Mouse (Mus musculus) kidney, postnatal 25 days (tissue): ENCODE measurements around the gene Fcgr1.
"Not testable (repeated sequence)": the region's sequence is repeated elsewhere in the genome, so short reads cannot be mapped to it uniquely, and the experiment has no call there.

Source experiments
- DNase-seq, 2 experiments: peaks; one replicate each; pipeline ENCODE4 v3.0.0; 2021; ENCODE audit warnings: mixed read lengths in 2 of 2

The Fcgr1 gene

DNA sequence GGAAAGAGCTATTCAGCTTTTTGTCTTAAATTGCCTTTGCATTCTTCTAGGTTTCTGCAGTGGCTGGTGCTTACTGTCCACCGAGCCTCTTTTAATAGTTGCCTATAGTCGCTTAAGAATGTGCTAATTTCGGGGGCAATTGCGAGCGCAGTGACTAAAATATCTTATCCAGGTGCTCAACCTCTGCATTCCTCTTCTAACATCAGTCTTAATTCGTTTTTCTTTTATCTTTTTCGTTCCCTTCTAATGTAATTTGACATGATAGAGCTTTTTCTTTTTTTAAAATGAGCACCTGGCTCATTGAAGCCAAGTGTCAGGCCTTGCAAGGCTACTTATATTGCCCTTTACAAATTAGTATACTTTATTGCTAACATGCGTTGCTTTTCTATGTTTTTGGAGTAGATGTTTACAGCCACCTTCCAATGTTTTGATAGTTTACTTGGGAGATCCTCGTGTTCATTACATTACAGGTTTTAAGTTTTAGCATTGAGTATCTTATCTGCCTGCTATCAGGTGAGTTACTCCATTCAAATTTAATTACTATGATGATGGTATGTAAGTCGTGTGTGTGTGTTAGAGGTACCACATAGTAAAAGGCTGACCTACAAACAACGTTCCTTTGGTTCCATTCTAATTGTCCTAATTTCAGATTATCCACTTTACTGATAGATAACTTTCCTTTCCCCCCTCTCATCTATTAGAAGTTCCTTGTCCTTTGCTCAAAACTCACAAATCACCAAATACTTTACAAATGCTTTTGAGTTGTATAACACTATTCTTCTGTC, 46.2 kb downstream of the Fcgr1 start:
- no peak for DNase-seq

- not testable (repeated sequence) for DNase-seq
Observed at GRCm38 (mm10) chr3:96246427-96246856, 47.3 kb downstream of the Fcgr1 start, which contains the start of gene Hist2h3c1. TSS of gene Hist2h3c1 (plus strand) at chr3:96246685.

DNA sequence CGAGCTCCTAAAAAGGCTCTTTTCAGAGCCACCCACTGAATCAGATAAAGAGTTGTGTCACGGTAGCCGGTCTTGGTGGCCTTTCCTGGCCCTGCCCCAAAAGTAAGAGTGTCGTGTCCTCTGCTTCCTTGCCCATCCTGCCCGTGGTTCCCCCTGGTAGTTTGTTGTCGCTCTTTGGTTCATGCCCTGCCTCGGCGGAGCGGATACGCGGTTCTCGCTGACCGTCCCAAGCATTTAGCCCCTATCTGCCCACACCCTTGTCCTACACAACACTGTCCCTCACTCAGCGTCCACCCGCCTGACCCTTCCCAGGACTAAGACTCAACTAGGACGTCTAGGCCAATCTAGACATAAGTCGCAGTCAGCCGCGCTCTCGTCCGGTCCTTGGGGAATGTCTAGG, 47.8 kb downstream of the Fcgr1 start:
- not testable (repeated sequence) for DNase-seq

DNA sequence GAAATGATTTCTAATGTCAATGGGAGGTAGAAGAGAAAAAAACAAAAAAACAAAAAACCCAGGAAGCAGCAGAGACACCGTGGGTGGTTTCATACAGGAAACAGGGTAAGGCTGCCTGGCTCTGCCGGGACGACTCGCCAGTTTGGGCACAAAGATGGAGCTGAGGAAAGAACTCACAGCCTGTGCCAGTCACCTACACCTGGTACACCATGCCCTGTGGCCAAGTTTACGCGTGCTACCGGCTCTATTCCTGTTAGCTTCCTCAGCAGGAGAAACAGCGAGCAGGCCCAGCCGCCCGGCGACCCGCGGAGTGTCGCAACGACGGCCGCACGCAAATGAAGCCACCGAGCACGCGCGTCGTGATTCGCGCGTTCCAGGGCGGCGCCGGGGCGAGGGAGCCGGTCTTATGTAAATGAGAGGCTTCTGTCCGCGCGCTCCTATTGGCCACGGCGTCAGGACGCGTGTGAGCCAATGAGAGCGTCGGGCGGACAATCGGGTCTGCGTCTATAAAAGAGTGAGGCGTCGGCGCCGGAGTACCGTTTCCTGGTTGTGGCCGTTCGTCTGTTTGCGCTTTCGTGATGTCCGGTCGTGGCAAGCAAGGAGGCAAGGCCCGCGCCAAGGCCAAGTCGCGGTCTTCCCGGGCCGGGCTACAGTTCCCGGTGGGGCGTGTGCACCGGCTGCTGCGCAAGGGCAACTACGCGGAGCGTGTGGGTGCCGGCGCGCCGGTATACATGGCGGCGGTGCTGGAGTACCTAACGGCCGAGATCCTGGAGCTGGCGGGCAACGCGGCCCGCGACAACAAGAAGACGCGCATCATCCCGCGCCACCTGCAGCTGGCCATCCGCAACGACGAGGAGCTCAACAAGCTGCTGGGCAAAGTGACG, 48.5 kb downstream of the Fcgr1 start, which contains the start of gene Hist2h2aa1:
Hist2h2aa1 (plus strand) TSS at position 495 of the 884 bp plus-strand sequence.
- peak; percentile 82 to 93 for DNase-seq

DNA sequence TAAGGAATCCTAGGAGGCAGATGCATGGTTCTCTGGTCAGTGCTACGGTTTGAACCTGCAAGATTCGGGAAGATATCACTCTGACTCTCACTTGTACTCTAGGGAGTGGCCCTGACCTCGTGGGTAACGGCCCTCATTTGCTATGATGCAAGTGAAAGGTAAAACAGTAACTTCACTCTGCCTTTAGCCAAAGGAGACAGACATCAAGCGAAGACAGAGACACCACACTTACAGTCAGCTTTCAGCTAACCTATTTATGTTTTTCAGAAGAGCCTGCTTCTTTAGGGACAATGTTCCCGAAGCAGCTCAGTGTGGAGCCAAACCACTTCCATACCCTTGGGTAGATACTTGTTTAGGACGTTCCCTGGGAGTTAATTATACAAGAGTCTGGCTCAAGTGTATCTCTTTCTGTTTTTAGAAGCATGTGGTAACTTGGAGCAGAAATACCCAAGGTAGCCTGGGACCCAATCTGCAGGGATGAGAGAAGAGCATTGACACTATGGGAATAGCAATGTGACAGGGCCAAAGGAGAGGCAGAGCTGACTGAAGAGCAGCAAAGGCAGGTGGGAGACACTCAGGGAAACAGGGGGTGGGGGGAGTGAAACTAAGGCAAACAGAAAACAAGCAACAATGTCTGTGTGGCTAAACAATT, 49.7 kb downstream of the Fcgr1 start:
- DNase-seq, result peak in 1 of 2 experiments; percentile 61

- no peak for DNase-seq
Observed at GRCm38 (mm10) chr3:96240799-96241197, 53.0 kb downstream of the Fcgr1 start.

DNA sequence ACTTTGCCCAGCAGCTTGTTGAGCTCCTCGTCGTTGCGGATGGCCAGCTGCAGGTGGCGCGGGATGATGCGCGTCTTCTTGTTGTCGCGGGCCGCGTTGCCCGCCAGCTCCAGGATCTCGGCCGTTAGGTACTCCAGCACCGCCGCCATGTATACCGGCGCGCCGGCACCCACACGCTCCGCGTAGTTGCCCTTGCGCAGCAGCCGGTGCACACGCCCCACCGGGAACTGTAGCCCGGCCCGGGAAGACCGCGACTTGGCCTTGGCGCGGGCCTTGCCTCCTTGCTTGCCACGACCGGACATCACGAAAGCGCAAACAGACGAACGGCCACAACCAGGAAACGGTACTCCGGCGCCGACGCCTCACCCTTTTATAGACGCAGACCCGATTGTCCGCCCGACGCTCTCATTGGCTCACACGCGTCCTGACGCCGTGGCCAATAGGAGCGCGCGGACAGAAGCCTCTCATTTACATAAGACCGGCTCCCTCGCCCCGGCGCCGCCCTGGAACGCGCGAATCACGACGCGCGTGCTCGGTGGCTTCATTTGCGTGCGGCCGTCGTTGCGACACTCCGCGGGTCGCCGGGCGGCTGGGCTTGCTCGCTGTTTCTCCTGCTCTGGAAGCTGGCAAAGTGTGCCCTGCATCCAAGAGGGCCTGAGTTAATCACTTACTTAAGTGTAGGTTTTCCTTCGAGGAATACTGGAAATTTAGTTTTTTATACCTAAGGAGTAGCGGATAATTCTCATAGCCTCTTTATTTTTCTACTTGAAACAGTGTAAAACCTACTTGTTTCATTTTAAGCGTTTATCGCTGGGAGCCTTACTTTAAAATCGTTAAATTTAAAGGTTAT, 53.6 kb downstream of the Fcgr1 start, which contains the start of gene Hist2h2aa2:
Hist2h2aa2 (minus strand) TSS at position 328 of the 850 bp plus-strand sequence.
- DNase-seq, result peak; percentile 96 to 97

DNA sequence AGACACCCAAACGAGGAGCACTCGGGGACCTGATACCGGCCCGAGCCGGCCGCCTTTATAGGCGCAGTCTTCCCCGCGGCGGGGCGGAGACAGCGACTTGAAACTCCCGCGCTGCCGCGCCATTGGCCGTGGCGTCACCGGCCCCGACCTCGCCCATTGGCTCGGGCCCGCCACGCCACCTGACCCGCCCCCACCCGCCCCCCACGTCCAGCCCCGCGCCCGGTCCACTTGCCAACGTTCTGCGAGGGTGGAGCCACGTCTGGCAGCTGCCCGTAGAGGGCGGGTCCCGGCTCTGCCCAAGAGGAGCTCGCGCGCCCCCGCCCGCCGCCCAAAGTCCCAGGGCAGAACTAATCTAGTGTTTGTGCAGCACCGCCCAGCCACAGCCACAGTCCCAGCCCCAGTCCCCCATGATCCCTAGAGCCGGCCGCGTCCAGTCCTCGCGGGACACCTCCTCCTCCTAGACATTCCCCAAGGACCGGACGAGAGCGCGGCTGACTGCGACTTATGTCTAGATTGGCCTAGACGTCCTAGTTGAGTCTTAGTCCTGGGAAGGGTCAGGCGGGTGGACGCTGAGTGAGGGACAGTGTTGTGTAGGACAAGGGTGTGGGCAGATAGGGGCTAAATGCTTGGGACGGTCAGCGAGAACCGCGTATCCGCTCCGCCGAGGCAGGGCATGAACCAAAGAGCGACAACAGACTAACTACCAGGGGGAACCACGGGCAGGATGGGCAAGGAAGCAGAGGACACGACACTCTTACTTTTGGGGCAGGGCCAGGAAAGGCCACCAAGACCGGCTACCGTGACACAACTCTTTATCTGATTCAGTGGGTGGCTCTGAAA, 54.6 kb downstream of the Fcgr1 start, which contains the start of gene Hist2h3c2:
Hist2h3c2 (minus strand) TSS at position 174 of the 840 bp plus-strand sequence.
- peak in 1 of 2 experiments; percentile 73 for DNase-seq

GRCm38 (mm10) chr3:96237904-96238511, 55.8 kb downstream of the Fcgr1 start:
- DNase-seq, result no peak

GRCm38 (mm10) chr3:96237335-96237903, 56.4 kb downstream of the Fcgr1 start:
- DNase-seq, result no peak

GRCm38 (mm10) chr3:96236834-96237334, 56.9 kb downstream of the Fcgr1 start:
- DNase-seq, result no peak

GRCm38 (mm10) chr3:96235836-96236235, 57.9 kb downstream of the Fcgr1 start:
- DNase-seq, result no peak

GRCm38 (mm10) chr3:96234914-96235313, 58.9 kb downstream of the Fcgr1 start:
- DNase-seq, result no peak
